Mouse (Mus musculus) ES-Bruce4 (cell line): ENCODE results near the gene 4933428G20Rik.

Source experiments
- CTCF ChIP-seq: IDR thresholded peaks from one replicate; pipeline ENCODE4 v1.8.1; 2011; ENCODE audit warnings: low read depth, low read length
- POLR2A ChIP-seq: IDR thresholded peaks from one replicate; pipeline ENCODE4 v1.8.1; 2011; ENCODE audit warnings: low read length; ENCODE audit not compliant: insufficient read depth

DNA sequence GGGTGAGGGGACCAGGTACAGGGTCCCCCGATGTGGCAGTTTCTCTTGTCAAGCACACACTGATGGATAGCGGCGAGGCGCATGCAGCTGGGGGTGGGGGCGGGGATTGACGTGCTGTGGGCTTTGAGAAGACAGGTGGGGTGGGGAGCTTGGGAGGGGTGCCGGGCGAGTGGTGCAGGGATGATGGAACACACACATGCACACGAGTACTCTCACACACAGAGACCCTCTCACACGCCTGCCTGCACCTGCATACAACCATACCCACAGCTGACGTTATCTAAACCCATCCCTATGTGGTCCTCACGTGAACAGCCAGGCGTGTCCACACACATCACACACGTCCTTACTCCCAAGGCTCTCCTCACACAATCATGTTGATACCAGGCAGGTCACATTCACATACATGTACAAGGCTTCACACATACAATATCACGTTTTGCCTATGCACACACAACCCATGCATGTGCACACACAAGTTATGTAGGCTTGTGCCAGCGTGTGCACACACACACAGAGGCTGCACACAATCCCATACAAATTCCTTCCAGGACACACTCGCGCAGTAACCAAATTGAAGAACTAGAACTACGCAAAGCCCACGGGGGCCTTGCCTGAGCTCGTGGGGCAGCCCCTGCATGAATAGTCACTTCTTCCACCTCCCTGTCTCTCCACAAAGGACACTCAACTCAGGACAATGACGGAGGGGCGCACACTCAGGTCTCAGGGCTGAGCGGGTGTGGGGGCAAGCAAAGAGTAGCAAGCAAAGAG lies 9.8 kb upstream of the 4933428G20Rik start:
- no peak for TF ChIP-seq POLR2A
- TF ChIP-seq CTCF, result no peak
